Mouse (Mus musculus): Measurements from ENCODE around the gene Mst1.

The Mst1 gene

GRCm38 (mm10) chr9:108095518-108095917 is 15.3 kb downstream of the Mst1 start:
- peak in 1 of 2 experiments; percentile 68 for DNase-seq (ENCODE audit: low spot score in 2 of 2)

DNA sequence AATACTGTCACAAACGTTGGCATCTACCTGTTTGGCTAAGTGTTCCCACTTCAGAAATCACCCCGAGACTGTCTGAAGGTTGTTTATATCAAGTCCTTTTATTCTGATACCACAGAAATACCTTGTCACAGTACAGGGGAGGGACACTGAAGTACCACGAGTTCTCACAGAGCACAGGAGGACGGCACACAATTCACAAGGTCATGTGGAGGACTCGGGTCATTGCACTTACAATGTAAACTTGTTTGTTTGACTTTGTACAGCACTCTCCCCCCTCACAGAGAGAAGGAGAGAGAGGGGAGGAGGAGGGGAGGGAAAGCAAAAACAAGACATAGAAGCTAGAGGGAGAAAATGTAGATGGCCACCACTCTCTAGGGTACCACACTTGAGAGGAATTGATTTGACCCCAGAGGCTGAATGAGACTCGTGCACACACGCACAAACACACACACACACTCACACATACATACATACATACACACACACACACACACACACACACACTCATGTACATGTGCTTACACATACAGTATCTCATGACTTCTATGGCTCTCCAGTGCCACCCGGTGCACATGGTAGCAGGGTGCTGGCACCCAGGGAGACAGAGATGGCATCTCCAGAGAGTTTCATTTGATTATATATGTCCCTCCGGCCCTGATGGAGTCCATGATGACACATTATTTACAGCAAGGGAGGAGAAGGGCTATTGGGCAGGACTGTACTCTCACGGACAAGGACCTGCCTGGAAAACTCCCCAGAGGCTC is 15.9 kb downstream of the Mst1 start:
- DNase-seq (ENCODE audit: low spot score in 2 of 2) = no peak

DNA sequence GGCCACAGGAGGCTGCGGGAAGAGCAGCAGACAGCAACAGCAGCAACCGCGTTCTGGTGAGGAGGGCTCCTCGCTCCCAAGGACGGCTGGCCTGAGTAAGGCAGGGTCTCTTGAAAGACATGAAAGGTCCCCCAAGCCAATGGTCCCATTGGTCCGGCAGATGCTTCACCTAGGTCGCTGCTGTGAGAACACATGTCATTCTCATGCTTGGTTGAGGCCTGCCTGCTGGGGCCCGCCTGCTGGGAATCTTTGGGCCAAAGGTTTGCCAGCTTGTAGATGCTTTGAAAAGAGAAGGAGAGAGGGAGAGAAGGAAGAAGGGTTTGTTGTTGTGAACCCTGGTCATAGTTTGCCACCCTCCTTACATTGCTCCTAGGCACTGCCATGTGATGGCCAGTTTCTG is 19.4 kb downstream of the Mst1 start:
- no peak for DNase-seq (ENCODE audit: low spot score in 2 of 2)

GRCm38 (mm10) chr9:108104766-108105548 is 24.7 kb downstream of the Mst1 start:
- DNase-seq (ENCODE audit: low spot score in 2 of 2) = no peak

GRCm38 (mm10) chr9:108105549-108105863 is 25.3 kb downstream of the Mst1 start:
- DNase-seq (ENCODE audit: low spot score in 2 of 2) = no peak

- no peak for DNase-seq (ENCODE audit: low spot score in 2 of 2)
Measured at GRCm38 (mm10) chr9:108106090-108106489, 25.9 kb downstream of the Mst1 start.

- DNase-seq (ENCODE audit: low spot score in 2 of 2) = no peak
Measured at GRCm38 (mm10) chr9:108107867-108108266, 27.6 kb downstream of the Mst1 start.

GRCm38 (mm10) chr9:108110160-108110559 is 29.9 kb downstream of the Mst1 start:
- no peak for DNase-seq (ENCODE audit: low spot score in 2 of 2)

DNA sequence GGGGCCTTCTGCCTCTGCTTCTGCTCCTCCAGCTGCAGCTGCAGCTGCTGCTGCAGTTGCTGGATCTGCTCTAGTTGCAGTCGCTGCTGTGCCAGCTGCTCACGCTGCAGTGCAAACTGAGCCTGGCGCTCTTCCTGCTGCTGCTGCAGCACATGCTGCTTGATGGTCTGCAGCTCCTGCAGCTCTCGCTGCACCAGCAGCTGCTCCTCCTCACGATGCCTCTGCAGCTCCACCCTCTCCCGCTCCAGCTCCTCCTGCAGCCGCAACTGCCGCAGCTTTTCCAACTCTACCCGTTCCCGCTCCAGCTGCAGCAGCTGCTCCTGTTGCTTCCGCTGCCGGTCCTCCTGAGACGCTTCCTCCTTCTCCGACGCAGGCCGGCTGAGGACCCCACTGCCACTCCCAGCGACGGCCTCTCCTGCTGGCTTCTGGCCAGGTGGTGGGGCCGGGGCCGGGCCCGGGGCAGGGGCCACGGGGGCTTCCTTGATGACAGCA is 30.9 kb downstream of the Mst1 start:
- no peak for DNase-seq (ENCODE audit: low spot score in 2 of 2)

DNA sequence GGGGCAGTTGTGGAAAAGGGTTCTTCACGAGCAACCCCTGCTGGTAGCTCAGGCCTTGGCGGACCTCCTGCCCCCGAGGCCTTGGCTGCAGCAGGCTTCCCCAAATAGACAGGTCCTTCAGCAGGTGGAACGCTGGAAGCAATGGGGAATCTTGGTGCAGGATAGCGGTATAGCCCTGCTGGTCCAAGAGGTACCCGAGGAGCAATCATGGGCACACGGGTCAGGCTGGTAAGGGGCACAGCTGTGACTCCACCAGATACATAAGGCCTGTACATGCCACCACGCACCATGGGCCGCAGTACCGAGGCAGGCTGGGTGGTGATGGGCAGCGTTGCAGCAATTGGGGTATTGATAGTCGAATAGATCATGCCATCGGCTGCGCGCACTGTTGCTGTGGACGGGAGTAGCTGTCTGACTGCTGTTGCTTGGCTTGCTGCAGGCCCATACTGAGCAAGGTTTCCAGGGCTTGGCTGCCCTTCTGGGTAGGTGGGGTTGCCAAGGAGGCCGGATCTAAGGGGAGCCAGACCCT is 31.4 kb downstream of the Mst1 start:
- no peak for DNase-seq (ENCODE audit: low spot score in 2 of 2)

DNA sequence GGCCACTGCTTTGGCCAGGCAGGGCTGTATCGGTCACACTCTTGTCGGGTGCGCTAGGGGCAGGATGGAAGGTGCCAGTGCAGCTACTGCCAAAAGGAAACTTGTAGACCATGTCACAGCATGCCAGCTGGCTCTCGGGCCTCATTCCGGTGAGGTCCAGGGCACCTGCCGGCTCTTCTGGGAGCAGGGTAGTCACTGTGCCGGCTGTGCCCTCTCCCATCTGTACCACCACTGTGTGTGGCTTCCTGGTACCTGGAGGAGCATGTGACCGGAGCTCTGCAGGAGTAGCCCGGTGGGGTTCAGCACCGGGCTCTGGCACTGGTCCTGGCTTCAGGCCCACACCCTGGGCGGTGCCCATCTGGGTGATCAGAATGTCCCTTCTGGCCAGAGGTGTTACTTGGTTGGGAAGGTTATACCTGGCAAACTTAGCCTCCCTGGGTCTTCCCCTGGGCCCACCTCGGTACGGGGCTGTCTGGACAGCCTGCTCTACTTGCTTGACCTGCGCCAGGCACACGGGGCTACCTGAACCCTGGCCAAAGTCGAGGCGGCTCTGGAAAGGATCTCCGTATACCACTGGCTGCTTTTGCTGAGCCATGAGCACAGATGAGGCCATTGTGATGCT is 32.6 kb downstream of the Mst1 start:
- no peak for DNase-seq (ENCODE audit: low spot score in 2 of 2)

GRCm38 (mm10) chr9:108115290-108116077 is 35.2 kb downstream of the Mst1 start:
- DNase-seq (ENCODE audit: low spot score in 2 of 2) = no peak

GRCm38 (mm10) chr9:108117143-108117542 is 36.9 kb downstream of the Mst1 start:
- no peak for DNase-seq (ENCODE audit: low spot score in 2 of 2)

GRCm38 (mm10) chr9:108119891-108120411 is 39.7 kb downstream of the Mst1 start:
- no peak for DNase-seq (ENCODE audit: low spot score in 2 of 2)

DNA sequence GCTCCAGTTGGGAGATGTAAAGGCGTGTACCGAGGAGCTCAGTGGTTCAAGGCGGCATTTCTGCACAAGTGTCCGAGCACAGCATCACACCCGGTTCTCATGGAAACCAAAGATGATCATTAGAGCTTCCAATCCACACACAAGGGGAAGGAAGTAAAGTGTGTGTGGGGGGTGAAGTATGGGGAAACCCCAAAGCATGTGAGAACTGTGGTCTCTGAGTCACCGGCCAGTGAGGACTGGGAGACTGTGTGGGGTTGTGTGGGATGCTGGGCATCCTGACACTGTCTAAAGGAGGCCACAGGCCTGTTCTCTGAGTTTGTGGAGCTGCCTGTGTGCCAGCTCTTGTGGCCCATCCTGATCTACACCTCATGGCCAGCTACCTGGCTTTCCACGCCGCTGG is 40.4 kb downstream of the Mst1 start:
- DNase-seq (ENCODE audit: low spot score in 2 of 2) = no peak

- no peak for DNase-seq (ENCODE audit: low spot score in 2 of 2)
Measured at GRCm38 (mm10) chr9:108121170-108121969, 41.1 kb downstream of the Mst1 start.

DNA sequence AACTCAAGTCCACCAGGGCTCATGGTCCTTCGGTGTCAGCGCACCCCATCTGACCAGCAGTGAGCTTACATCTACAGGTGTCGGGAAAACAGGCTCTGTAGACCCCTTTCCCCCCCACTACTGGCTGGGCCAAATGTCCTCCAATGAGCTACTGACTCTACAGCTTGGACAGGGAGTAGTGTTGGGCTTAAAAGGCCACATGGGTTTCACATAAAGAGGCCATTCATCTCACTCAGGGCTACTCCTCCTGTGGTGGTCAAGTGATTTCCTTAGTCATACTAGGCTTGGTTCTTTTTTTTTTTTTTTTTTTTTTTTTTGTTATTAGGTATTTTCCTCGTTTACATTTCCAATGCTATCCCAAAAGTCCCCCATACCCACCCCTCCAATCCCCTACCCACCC is 43.7 kb downstream of the Mst1 start:
- DNase-seq (ENCODE audit: low spot score in 2 of 2) = no peak

DNA sequence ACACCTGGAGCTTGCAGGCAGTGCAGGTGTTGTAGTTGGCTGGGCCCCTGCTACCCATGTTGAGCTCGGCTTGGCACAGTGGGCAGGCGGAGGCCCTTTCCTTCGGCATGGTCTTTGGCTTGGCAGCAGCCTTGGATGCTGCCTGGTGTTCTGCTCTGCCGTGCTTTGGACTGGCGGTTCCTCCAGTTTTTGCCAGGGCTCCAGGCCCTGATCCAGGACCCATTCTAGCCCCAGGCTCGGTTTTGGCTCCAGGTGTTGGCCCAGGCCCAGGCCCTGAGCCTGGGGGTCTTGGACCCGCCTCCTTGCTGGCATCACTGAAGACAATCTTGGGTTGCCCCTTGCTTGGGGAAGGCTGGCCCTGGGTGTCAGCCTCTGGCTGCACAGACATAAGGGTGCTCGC is 45.5 kb downstream of the Mst1 start:
- DNase-seq (ENCODE audit: low spot score in 2 of 2) = no peak

GRCm38 (mm10) chr9:108126436-108127180 is 46.4 kb downstream of the Mst1 start:
- DNase-seq (ENCODE audit: low spot score in 2 of 2) = no peak

DNA sequence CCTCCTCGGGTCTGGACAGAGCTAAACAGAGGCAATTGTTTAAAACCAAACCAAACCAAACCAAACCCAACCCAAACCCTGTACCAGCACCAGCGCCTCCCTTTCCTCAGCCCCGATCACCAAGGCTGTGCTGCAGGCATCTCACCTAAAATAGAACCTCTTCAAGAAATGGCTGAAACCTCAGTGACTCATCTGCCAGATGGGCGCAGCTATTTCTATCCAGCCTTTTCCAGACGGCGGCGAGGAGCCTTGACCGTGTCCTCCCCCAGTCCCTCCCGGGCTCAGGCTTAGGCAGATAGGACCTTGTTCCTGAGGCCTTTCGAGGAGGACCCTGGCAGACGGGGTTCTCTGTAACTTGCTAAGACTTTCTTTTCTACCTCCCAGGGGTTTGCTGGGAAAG is 48.0 kb downstream of the Mst1 start:
- DNase-seq (ENCODE audit: low spot score in 2 of 2) = no peak

All from thymus, postnatal 10 days (tissue).